8 mouse cellular contexts compared by ENCODE assay signal in the genomic region with DNA sequence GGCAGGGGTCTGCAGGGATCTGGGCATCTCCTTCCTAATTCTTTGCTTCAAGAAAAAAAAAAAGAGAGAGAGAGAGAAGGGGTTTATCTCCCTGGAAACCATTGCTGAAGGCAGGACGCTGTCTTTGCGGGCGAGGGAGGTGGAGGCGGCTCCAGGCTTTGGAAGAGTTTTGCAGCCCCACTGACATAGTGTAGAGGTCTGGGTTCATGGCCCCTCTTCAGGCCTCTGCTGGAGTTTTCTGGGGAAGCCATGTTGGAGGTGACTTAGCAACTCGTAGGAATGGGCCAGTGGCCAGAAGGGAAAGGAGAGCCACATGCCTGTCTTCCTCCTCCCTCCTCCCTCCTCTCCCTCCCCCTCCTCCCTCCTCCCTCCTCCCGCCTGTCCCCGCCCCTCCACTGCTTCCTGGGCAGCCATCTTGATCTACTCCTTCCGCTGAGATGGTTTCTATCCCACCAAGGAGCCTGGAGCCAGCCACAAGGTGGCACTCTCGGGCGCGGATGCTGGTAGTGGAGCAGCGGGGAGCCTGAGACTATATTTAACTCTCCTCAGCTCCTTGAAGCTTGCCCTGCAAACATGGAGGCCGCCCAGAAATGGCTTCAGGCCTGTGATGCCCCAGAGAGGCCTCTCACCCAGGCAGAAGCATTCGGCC. TPM values are rescaled to one million over a fixed set of nuclear protein-coding genes. Genes with fewer than 3 reads are reported as not detected.
DNase-seq lines count a peak whose midpoint lies in the region; ATAC-seq and TF ChIP-seq lines count a peak whose summit lies in the region.

No protein-coding gene starts in this region.

- H3K79me3 ChIP-seq in C2C12 (ENCODE audit: low read depth): no peaks in the 10 kb centered on the region

- peaks cover 33% of the 10 kb centered on the region in 2 experiments for H3K4me1 ChIP-seq in heart, embryonic 14.5 days (ENCODE audit: control insufficient read depth in 2 of 2, insufficient read depth in 2 of 2, low read length in 2 of 2)
- 0 out of 2 replicates have a peak, but pooled peaks cover 4% of the 10 kb centered on the region for H3K4me1 ChIP-seq in liver, embryonic 11.5 days (replicated peaks; ENCODE audit: control insufficient read depth, insufficient read depth, low read length)
- peaks cover 12% of the 10 kb centered on the region for H3K4me1 ChIP-seq in stomach, embryonic 15.5 days

- TF ChIP-seq CTCF in C2C12 (IDR thresholded peaks at IDR 0.05; ENCODE audit: control insufficient read depth, insufficient read depth, insufficient read length): peak; percentile 33

- H3K4me2 ChIP-seq in heart, embryonic 14.5 days (ENCODE audit: low read length): no peak overlapping the region
- H3K4me2 ChIP-seq in liver, embryonic 11.5 days: no peak overlapping the region
- peak overlapping the region; percentile 37; the same call in 1 of the 2 replicates for H3K4me2 ChIP-seq in stomach, embryonic 15.5 days

- H3K27me3 ChIP-seq in C2C12 (ENCODE audit: control insufficient read depth, insufficient read depth, insufficient read length): no peaks in the 10 kb centered on the region
- H3K27me3 ChIP-seq in heart, embryonic 14.5 days (ENCODE audit: control insufficient read depth, insufficient read depth, low read length): no peaks in the 10 kb centered on the region
- no peaks in the 10 kb centered on the region for H3K27me3 ChIP-seq in liver, embryonic 11.5 days (replicated peaks; ENCODE audit: control insufficient read depth, insufficient read depth, low read length)
- no peaks in the 10 kb centered on the region for H3K27me3 ChIP-seq in stomach, embryonic 15.5 days (replicated peaks)

- no peak overlapping the region for H3K9ac ChIP-seq in heart, embryonic 14.5 days (ENCODE audit: low read length)
- no peak overlapping the region for H3K9ac ChIP-seq in liver, embryonic 11.5 days (ENCODE audit: low read depth, low read length)
- no peak overlapping the region for H3K9ac ChIP-seq in stomach, embryonic 15.5 days

- H3ac ChIP-seq in C2C12 (ENCODE audit: control insufficient read depth, insufficient read length, low read depth): no peak overlapping the region

- H3K4me3 ChIP-seq in C2C12 (ENCODE audit: insufficient read depth, poor library complexity, severe bottlenecking): no peak overlapping the region
- no peak overlapping the region for H3K4me3 ChIP-seq in heart, embryonic 14.5 days (ENCODE audit: control insufficient read depth in 1 of 2, insufficient read depth in 1 of 2, low read depth in 1 of 2, low read length in 2 of 2)
- no peak overlapping the region for H3K4me3 ChIP-seq in liver, embryonic 11.5 days (ENCODE audit: low read depth, low read length)
- H3K4me3 ChIP-seq in stomach, embryonic 15.5 days (replicated peaks): no peak overlapping the region

- H3K36me3 ChIP-seq in C2C12 (ENCODE audit: control insufficient read depth, insufficient read depth): no peaks in the 10 kb centered on the region
- H3K36me3 ChIP-seq in heart, embryonic 14.5 days (ENCODE audit: control insufficient read depth, insufficient read depth, low read length): no peaks in the 10 kb centered on the region
- no peaks in the 10 kb centered on the region for H3K36me3 ChIP-seq in liver, embryonic 11.5 days (ENCODE audit: control insufficient read depth, insufficient read depth, low read length)
- H3K36me3 ChIP-seq in stomach, embryonic 15.5 days: no peaks in the 10 kb centered on the region

- peak; percentile 61 for DNase-seq in brain, embryonic 18.5 days (ENCODE audit: low read depth, low spot score)
- DNase-seq in fibroblast of lung, adult 2 months (ENCODE audit: low read depth): peak; percentile 42
- DNase-seq in kidney, postnatal 10 days: peak; percentile 96
- peak; percentile 85 for DNase-seq in liver, embryonic 11.5 days (ENCODE audit: low spot score)
- peak; percentile 91 for DNase-seq in neural tube, embryonic 10.5 days (ENCODE audit: extremely low spot score, low spot score)

- ATAC-seq in heart, embryonic 14.5 days (ENCODE audit: insufficient number of reproducible peaks, insufficient read depth, low FRiP score, low read depth): peak; percentile 68; the same call in 1 of the 2 replicates
- peak; percentile 85 for ATAC-seq in liver, embryonic 11.5 days (replicated peaks; ENCODE audit: low FRiP score)
- ATAC-seq in stomach, embryonic 15.5 days (ENCODE audit: insufficient read depth, low FRiP score, low read depth): peak; percentile 85

- no peaks in the 10 kb centered on the region for H3K9me3 ChIP-seq in heart, embryonic 14.5 days (ENCODE audit: control insufficient read depth, low read length)
- H3K9me3 ChIP-seq in liver, embryonic 11.5 days (ENCODE audit: control insufficient read depth, low read length): no peaks in the 10 kb centered on the region
- H3K9me3 ChIP-seq in stomach, embryonic 15.5 days: no peaks in the 10 kb centered on the region

- no peaks in the 10 kb centered on the region for H3K79me2 ChIP-seq in C2C12 (ENCODE audit: control insufficient read depth, insufficient read depth)

- WGBS in heart, embryonic 14.5 days: 30% methylated on average over 12 of the region's 14 CpGs
- WGBS in liver, embryonic 11.5 days: 36% methylated on average over 12 of the region's 14 CpGs
- 24% methylated on average over 13 of the region's 14 CpGs for WGBS in stomach, embryonic 15.5 days

- peak overlapping the region; percentile 34 to 42; a peak in 3 of 4 replicates for H3K27ac ChIP-seq in heart, embryonic 14.5 days (replicated peaks in 1 of 2; ENCODE audit: control insufficient read depth in 1 of 2, insufficient read depth in 1 of 2, low read depth in 2 of 2, low read length in 2 of 2)
- H3K27ac ChIP-seq in liver, embryonic 11.5 days (ENCODE audit: low read depth, low read length): 0 out of 2 replicates have a peak overlapping the region, but pooled peaks have one; percentile 46
- H3K27ac ChIP-seq in stomach, embryonic 15.5 days: peak overlapping the region; percentile 67

TF ChIP-seq in C2C12, 6 proteins besides CTCF, POLR2A, EP300 and RAD21:
- TF ChIP-seq FOSL1 (IDR thresholded peaks at IDR 0.05; ENCODE audit: insufficient read depth, low read length, poor library complexity, severe bottlenecking) (no peak), MAX (IDR thresholded peaks at IDR 0.05) (no peak), MYOD1 (IDR thresholded peaks at IDR 0.05; ENCODE audit: control insufficient read depth, insufficient read length, low read depth) (no peak), MYOG (IDR thresholded peaks at IDR 0.05; ENCODE audit: control insufficient read depth, extremely low read depth, insufficient read length) (no peak), USF1 (IDR thresholded peaks at IDR 0.05; ENCODE audit: low read depth) (no peak), CEBPB (IDR thresholded peaks at IDR 0.05; ENCODE audit: low read depth) (no peak)

RNA-seq across cellular contexts. Expression of a gene that starts 47.5 kb away (rescaled TPM):
- polyA plus RNA-seq in C2C12 (2012; fragmentation: generic; extraction: Trizol): 0.33 TPM
- 7.7 and 8.5 TPM in 2 replicates for polyA plus RNA-seq in heart, embryonic 14.5 days (2014; fragmentation: Nextera tagmentation; extraction: Ambion mirVana)
- 6.0 and 6.1 TPM in 2 replicates for polyA plus RNA-seq in liver, embryonic 11.5 days (2014; fragmentation: Nextera tagmentation; extraction: Ambion mirVana)
- polyA plus RNA-seq in stomach, embryonic 15.5 days (2015; fragmentation: Nextera tagmentation; extraction: Ambion mirVana): 12.7 and 14.9 TPM in 2 replicates

Comparison
In these comparisons a context has a peak if more than half of its experiments do, and no peak if none do; other contexts are left out.
1. DNase-seq: peak in every context shown above with its lines; median percentile 96 in kidney, postnatal 10 days; 91 in neural tube, embryonic 10.5 days; 85 in liver, embryonic 11.5 days; 61 in brain, embryonic 18.5 days; 42 in fibroblast of lung, adult 2 months.